In genomic region chr7:139905661-139906060, GRCm38 (mm10) we compare ENCODE assay signal across 8 mouse cellular contexts. TPM values are rescaled to one million over a fixed set of nuclear protein-coding genes. Genes with fewer than 3 reads are reported as not detected.
DNase-seq lines count a peak whose midpoint lies in the region; ATAC-seq and TF ChIP-seq lines count a peak whose summit lies in the region.

No protein-coding gene starts in this region.

- no peak overlapping the region for H3K9ac ChIP-seq in embryonic facial prominence, embryonic 14.5 days (ENCODE audit: low read depth, low read length)
- H3K9ac ChIP-seq in intestine, embryonic 14.5 days (ENCODE audit: low read length): no peak overlapping the region
- no peak overlapping the region for H3K9ac ChIP-seq in lung, embryonic 14.5 days

- DNase-seq in ovary, postnatal 36 days (ENCODE audit: low spot score): peak; percentile 50
- DNase-seq in ovary, postnatal 10 days (ENCODE audit: low spot score): no peak
- peak; percentile 64 for DNase-seq in embryonic facial prominence, embryonic 14.5 days (ENCODE audit: low spot score)
- DNase-seq in intestine, embryonic 14.5 days (ENCODE audit: low spot score): no peak
- peak; percentile 74 for DNase-seq in lung, embryonic 14.5 days
- DNase-seq in retina, postnatal 1 day: peak; percentile 72
- no peak for DNase-seq in right cerebral cortex, adult 18-20 months

- H3K36me3 ChIP-seq in embryonic facial prominence, embryonic 14.5 days (ENCODE audit: control insufficient read depth, insufficient read depth, low read length): no peaks in the 10 kb centered on the region
- no peaks in the 10 kb centered on the region for H3K36me3 ChIP-seq in intestine, embryonic 14.5 days (ENCODE audit: control insufficient read depth, insufficient read depth, low read length)
- no peaks in the 10 kb centered on the region for H3K36me3 ChIP-seq in lung, embryonic 14.5 days (ENCODE audit: insufficient read depth)

- WGBS in embryonic facial prominence, embryonic 14.5 days: 2% methylated on average over 6 of the region's 6 CpGs
- 4% methylated on average over 6 of the region's 6 CpGs for WGBS in intestine, embryonic 14.5 days
- WGBS in lung, embryonic 14.5 days: under 1% methylated on average over 6 of the region's 6 CpGs

- H3K4me1 ChIP-seq in embryonic facial prominence, embryonic 14.5 days (ENCODE audit: control insufficient read depth, insufficient read depth, low read length): no peaks in the 10 kb centered on the region
- peaks cover 19% of the 10 kb centered on the region for H3K4me1 ChIP-seq in intestine, embryonic 14.5 days (replicated peaks; ENCODE audit: control insufficient read depth, insufficient read depth, low read length)
- H3K4me1 ChIP-seq in lung, embryonic 14.5 days (ENCODE audit: insufficient read depth): no peaks in the 10 kb centered on the region

- H3K9me3 ChIP-seq in embryonic facial prominence, embryonic 14.5 days (ENCODE audit: control insufficient read depth, low read length): no peaks in the 10 kb centered on the region
- H3K9me3 ChIP-seq in intestine, embryonic 14.5 days (ENCODE audit: control insufficient read depth, low read length): no peaks in the 10 kb centered on the region
- no peaks in the 10 kb centered on the region for H3K9me3 ChIP-seq in lung, embryonic 14.5 days (ENCODE audit: low read depth, low read length)

- H3K27me3 ChIP-seq in embryonic facial prominence, embryonic 14.5 days (replicated peaks; ENCODE audit: control insufficient read depth, insufficient read depth, low read length): peaks cover 7% of the 10 kb centered on the region; the same call in 1 of the 2 replicates
- 0 out of 2 replicates have a peak, but pooled peaks cover 2% of the 10 kb centered on the region for H3K27me3 ChIP-seq in intestine, embryonic 14.5 days (replicated peaks; ENCODE audit: control insufficient read depth, insufficient read depth, low read length)
- no peaks in the 10 kb centered on the region for H3K27me3 ChIP-seq in lung, embryonic 14.5 days (ENCODE audit: insufficient read depth, low read length)

- TF ChIP-seq CTCF in lung, embryonic 14.5 days (IDR thresholded peaks at IDR 0.05; ENCODE audit: low read depth): peak; percentile 64

- H3K4me2 ChIP-seq in embryonic facial prominence, embryonic 14.5 days (ENCODE audit: low read depth, low read length): no peak overlapping the region
- H3K4me2 ChIP-seq in intestine, embryonic 14.5 days (ENCODE audit: low read length): peak overlapping the region; percentile 22; the same call in 1 of the 2 replicates
- no peak overlapping the region for H3K4me2 ChIP-seq in lung, embryonic 14.5 days

- H3K27ac ChIP-seq in embryonic facial prominence, embryonic 14.5 days (replicated peaks; ENCODE audit: low read depth, low read length): no peak overlapping the region
- no peak overlapping the region for H3K27ac ChIP-seq in intestine, embryonic 14.5 days (ENCODE audit: low read depth)
- H3K27ac ChIP-seq in lung, embryonic 14.5 days (ENCODE audit: low read depth): no peak overlapping the region

- no peak overlapping the region for H3K4me3 ChIP-seq in embryonic facial prominence, embryonic 14.5 days (ENCODE audit: low read depth, low read length)
- H3K4me3 ChIP-seq in intestine, embryonic 14.5 days (ENCODE audit: low read depth, low read length): 0 out of 2 replicates have a peak overlapping the region, but pooled peaks have one; percentile 8
- no peak overlapping the region for H3K4me3 ChIP-seq in lung, embryonic 14.5 days (ENCODE audit: low read depth, low read length)

- ATAC-seq in activated CD4-positive, CD25-positive, alpha-beta regulatory T cell, adult 4 months: peak; percentile 85
- peak; percentile 60 for ATAC-seq in embryonic facial prominence, embryonic 14.5 days (ENCODE audit: low read depth)
- no peak for ATAC-seq in intestine, embryonic 14.5 days (replicated peaks; ENCODE audit: low FRiP score, low TSS enrichment, low read depth)
- no peak for ATAC-seq in lung, embryonic 14.5 days (ENCODE audit: insufficient read depth)

RNA-seq across cellular contexts. Expression of gene Kndc1, which starts 11.2 kb away (rescaled TPM):
- polyA plus RNA-seq in activated CD4-positive, CD25-positive, alpha-beta regulatory T cell, adult 4 months (2017; shearing (Covaris generic)): under 1 TPM; 0.12 to 0.22 TPM
- 0.77 and 1.5 TPM in 2 replicates for polyA plus RNA-seq in embryonic facial prominence, embryonic 14.5 days (2014; fragmentation: Nextera tagmentation; extraction: Ambion mirVana)
- 0.20 and 0.55 TPM in 2 replicates for polyA plus RNA-seq in intestine, embryonic 14.5 days (2014; fragmentation: Nextera tagmentation; extraction: Ambion mirVana)
- polyA plus RNA-seq in lung, embryonic 14.5 days (2014; fragmentation: Nextera tagmentation; extraction: Ambion mirVana): 0.45 and 0.53 TPM in 2 replicates

RNA-seq across cellular contexts. Expression of gene Utf1, which starts 37.9 kb away (rescaled TPM):
- polyA plus RNA-seq in activated CD4-positive, CD25-positive, alpha-beta regulatory T cell, adult 4 months (2017; shearing (Covaris generic)): 1 to 10 TPM in 1 of 2 experiments, under 1 TPM in 1; 0.90 to 2.2 TPM
- 0.22 TPM in 1 of 2 replicates, not detected in the other for polyA plus RNA-seq in embryonic facial prominence, embryonic 14.5 days (2014; fragmentation: Nextera tagmentation; extraction: Ambion mirVana)
- not detected in 2 replicates for polyA plus RNA-seq in intestine, embryonic 14.5 days (2014; fragmentation: Nextera tagmentation; extraction: Ambion mirVana)
- polyA plus RNA-seq in lung, embryonic 14.5 days (2014; fragmentation: Nextera tagmentation; extraction: Ambion mirVana): 0.14 TPM in 1 of 2 replicates, not detected in the other

Comparison
In these comparisons a context has a peak if more than half of its experiments do, and no peak if none do; other contexts are left out.
1. DNase-seq: peak in ovary, postnatal 36 days (single experiment), embryonic facial prominence, embryonic 14.5 days (single experiment), lung, embryonic 14.5 days (single experiment) and retina, postnatal 1 day (single experiment); none in ovary, postnatal 10 days (single experiment), intestine, embryonic 14.5 days (single experiment) and right cerebral cortex, adult 18-20 months (single experiment).
2. ATAC-seq: peak in activated CD4-positive, CD25-positive, alpha-beta regulatory T cell, adult 4 months (single experiment) and embryonic facial prominence, embryonic 14.5 days (single experiment); none in intestine, embryonic 14.5 days (single experiment) and lung, embryonic 14.5 days (single experiment).